Mouse (Mus musculus) erythroid progenitor cell, adult 5-6 weeks (primary cell): ENCODE results near the gene Trim37. TPM values are rescaled to one million over a fixed set of nuclear protein-coding genes. Genes with fewer than 3 reads are reported as not detected.
"Not testable (repeated sequence)": the region's sequence is repeated elsewhere in the genome, so short reads cannot be mapped to it uniquely, and the experiment has no call there.

Experiments used
- ATAC-seq: replicated peaks from 2 replicates; pipeline ENCODE4 v1.8.0; 2016; ENCODE audit warnings: moderate number of reproducible peaks, mild to moderate bottlenecking, moderate TSS enrichment, inconsistent platforms; ENCODE audit not compliant: poor library complexity, low FRiP score, severe bottlenecking
- total RNA-seq, 2 experiments: library from RNA; stranded (forward) in 1 of 2; stranded (reverse) in 1 of 2; fragments of 150-400 nt in 1 of 2; fragments of 186-747, 209-891 nt in 1 of 2; gene quantifications; 2 replicates each; pipeline versions ENCODE4 v1.2.3 to v1.2.4; 2015 to 2017; ENCODE audit warnings: low replicate concordance in 2 of 2

Gene Trim37
- total RNA-seq, 2 experiments from 2014 or later, result 25.6 to 38.3 TPM

GRCm38 (mm10) chr11:87222686-87223085, 95.8 kb downstream of the Trim37 start:
- no peak for ATAC-seq

GRCm38 (mm10) chr11:87227056-87227455, 100.2 kb downstream of the Trim37 start:
- no peak for ATAC-seq

- ATAC-seq, result no peak
Measured at GRCm38 (mm10) chr11:87233377-87233776, 106.5 kb downstream of the Trim37 start.

- ATAC-seq, result no peak
Measured at GRCm38 (mm10) chr11:87234743-87235485, 108.0 kb downstream of the Trim37 start.

GRCm38 (mm10) chr11:87235486-87235872, 108.6 kb downstream of the Trim37 start:
- ATAC-seq, result no peak

GRCm38 (mm10) chr11:87238891-87239530, 112.1 kb downstream of the Trim37 start:
- ATAC-seq, result no peak

- no peak for ATAC-seq
Measured at GRCm38 (mm10) chr11:87240141-87240832, 113.4 kb downstream of the Trim37 start.

- ATAC-seq, result no peak
Measured at GRCm38 (mm10) chr11:87240833-87241215, 113.9 kb downstream of the Trim37 start.

- no peak for ATAC-seq
Measured at GRCm38 (mm10) chr11:87241256-87241655, 114.4 kb downstream of the Trim37 start.

GRCm38 (mm10) chr11:87245171-87245840, 118.4 kb downstream of the Trim37 start:
- no peak for ATAC-seq

GRCm38 (mm10) chr11:87246107-87246651, 119.3 kb downstream of the Trim37 start:
- no peak for ATAC-seq

GRCm38 (mm10) chr11:87246724-87247493, 120.0 kb downstream of the Trim37 start:
- ATAC-seq, result no peak

GRCm38 (mm10) chr11:87247494-87247866, 120.6 kb downstream of the Trim37 start:
- ATAC-seq, result no peak

GRCm38 (mm10) chr11:87250132-87250531, 123.3 kb downstream of the Trim37 start:
- no peak for ATAC-seq

- no peak for ATAC-seq
Measured at GRCm38 (mm10) chr11:87253294-87253693, 126.4 kb downstream of the Trim37 start.

- no peak for ATAC-seq
Measured at GRCm38 (mm10) chr11:87254149-87254548, 127.3 kb downstream of the Trim37 start.

GRCm38 (mm10) chr11:87257282-87257681, 130.4 kb downstream of the Trim37 start:
- ATAC-seq, result no peak

GRCm38 (mm10) chr11:87259792-87260191, 132.9 kb downstream of the Trim37 start:
- ATAC-seq, result no peak

- ATAC-seq, result not testable (repeated sequence)
Measured at GRCm38 (mm10) chr11:87261705-87262104, 134.8 kb downstream of the Trim37 start.
